Mouse (Mus musculus) neutrophil, adult 5-6 weeks (primary cell): Measurements from ENCODE around the gene Abcc4. TPM values are rescaled to one million over a fixed set of nuclear protein-coding genes. Genes with fewer than 3 reads are reported as not detected.

Experiments
- ATAC-seq: fragments of 151-379, 151-347 bp; 2 replicates; pipeline ENCODE4 v1.8.0; 2017; ENCODE audit warnings: mild to moderate bottlenecking, moderate TSS enrichment; ENCODE audit not compliant: insufficient number of reproducible peaks, poor library complexity, low FRiP score, severe bottlenecking; ENCODE audit errors: extremely low read depth
- total RNA-seq: library from RNA; stranded (forward); fragments of 200-1000 nt; gene quantifications from 2 replicates; pipeline ENCODE4 v1.2.3, GENCODE M21; 2017

The Abcc4 gene
- total RNA-seq, 1 experiment from 2014 or later = 12.6 TPM

DNA sequence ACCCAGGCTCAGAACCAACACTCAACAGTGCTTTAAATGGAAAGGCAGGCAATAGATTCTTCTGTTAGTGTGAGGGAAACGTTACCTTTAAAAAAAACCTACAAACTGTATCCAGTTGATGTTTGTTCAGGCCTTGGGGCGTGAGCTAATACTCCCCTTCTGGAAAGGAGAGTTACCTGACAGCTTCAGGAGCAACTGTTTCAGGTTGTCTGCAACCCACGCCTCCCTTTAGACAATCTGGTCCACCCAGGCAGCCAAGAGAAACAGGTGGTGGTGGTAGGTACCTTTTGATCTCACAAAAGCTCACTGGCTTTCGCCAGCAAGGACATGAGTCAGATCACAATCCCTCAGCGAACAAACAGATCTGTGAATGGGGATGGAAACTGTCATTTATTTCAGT lies 223.7 kb downstream of the Abcc4 start:
- no peak for ATAC-seq

- ATAC-seq = no peak
Observed at GRCm38 (mm10) chr14:118481779-118482178, 224.2 kb downstream of the Abcc4 start.

GRCm38 (mm10) chr14:118476329-118476728 lies 229.7 kb downstream of the Abcc4 start:
- no peak for ATAC-seq

- ATAC-seq = no peak
Observed at GRCm38 (mm10) chr14:118475100-118475454, 230.9 kb downstream of the Abcc4 start.

DNA sequence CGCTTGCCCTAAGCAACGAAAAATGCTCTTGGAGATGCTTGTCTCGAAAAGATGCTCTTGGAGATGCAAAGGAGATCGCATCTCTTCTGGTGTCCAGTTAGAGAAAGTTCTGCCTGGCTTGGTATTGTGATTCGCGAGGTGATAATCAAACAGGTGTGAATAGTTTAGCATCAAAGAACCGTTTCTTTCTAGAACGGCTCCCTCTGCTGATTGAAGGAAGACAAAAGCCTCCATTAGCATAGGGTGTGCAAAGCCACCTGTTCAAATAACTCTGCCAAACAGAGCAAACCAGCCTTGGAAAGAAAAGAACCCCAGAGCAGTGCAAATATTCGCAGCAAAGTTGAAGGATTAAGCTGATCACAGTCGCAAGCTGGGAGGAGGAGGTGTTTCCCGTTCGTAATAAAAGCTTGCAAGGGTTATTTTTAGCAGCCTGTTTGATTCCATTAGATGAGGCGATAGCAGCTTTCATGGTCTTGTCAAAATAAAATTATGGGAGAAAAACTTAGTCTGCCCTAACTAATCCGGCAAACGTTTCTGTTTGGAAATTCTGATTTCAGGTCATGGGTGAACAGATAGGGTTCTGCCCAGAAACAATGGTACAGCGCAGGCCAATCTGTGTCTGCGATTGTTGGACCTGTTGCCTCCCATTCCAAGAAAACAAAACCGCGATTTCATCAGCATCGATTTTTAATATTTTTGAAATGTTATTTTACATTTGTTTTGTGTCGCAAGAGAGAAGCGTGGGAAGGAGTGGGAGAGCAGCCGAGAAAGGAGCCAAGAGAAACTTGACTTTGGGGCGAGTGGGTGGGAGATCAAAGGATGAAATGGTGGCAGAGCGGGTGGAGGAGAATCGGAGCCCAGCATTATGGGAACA lies 231.6 kb downstream of the Abcc4 start:
- ATAC-seq = no peak

GRCm38 (mm10) chr14:118473831-118474193 lies 232.2 kb downstream of the Abcc4 start:
- ATAC-seq = no peak

- ATAC-seq = no peak
Observed at GRCm38 (mm10) chr14:118473188-118473830, 232.7 kb downstream of the Abcc4 start.

GRCm38 (mm10) chr14:118465331-118465730 lies 240.7 kb downstream of the Abcc4 start:
- no peak for ATAC-seq

DNA sequence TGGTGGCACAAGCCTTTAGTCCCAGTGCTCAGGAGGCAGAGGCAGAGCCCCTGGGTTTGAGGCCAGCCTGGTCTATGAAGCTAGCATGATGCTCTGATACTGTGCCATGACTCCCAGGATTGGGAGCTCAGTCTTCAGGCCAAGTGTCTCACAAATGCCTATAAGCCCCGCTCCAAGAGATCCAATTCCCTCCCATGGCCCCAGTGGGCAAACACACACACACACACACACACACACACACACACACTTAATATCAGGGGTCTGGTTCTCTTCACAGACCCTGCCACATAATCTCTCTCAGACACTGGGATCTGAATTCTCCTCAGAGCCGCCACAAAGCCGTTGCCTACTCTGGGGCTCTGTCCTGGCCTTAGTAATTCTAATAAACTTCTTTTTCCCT lies 241.6 kb downstream of the Abcc4 start:
- no peak for ATAC-seq

DNA sequence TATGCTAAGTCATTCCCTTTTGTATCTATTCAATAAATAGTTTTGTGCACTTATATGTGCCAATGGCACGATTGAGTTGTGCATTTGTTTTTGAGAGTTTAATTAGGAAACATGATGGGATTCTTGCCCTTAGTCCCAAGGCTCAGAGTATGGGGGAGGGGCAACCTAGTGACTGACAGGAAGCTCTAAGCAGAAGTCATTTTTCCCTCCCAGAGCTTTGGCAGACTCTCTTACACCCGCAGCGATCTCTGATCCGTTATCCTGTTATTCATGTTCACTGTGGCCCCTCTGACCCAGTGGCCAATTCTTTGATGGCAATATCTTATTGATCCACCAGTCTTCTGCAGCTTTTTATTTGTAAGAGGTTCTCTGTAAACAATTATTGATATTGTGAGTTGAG lies 253.4 kb downstream of the Abcc4 start:
- no peak for ATAC-seq

DNA sequence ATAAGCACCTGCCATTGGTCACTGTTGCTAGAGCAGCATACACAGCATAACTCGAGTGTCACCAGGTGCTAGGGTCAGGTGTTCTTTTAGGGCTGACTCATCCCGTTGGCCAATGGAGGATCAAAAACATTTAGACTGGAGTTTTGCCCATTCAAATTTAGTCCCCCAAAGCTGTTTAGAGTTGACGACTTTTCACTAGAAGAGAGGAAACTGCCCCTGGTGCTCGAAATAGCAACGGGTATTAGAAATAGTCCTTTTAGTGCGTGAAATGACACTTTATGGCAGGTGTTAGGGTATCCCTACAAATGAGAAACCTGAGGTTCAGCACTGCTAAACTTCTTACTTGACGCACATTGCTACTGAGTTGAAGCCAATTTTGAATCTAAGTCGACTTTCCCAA lies 265.9 kb downstream of the Abcc4 start:
- no peak for ATAC-seq

DNA sequence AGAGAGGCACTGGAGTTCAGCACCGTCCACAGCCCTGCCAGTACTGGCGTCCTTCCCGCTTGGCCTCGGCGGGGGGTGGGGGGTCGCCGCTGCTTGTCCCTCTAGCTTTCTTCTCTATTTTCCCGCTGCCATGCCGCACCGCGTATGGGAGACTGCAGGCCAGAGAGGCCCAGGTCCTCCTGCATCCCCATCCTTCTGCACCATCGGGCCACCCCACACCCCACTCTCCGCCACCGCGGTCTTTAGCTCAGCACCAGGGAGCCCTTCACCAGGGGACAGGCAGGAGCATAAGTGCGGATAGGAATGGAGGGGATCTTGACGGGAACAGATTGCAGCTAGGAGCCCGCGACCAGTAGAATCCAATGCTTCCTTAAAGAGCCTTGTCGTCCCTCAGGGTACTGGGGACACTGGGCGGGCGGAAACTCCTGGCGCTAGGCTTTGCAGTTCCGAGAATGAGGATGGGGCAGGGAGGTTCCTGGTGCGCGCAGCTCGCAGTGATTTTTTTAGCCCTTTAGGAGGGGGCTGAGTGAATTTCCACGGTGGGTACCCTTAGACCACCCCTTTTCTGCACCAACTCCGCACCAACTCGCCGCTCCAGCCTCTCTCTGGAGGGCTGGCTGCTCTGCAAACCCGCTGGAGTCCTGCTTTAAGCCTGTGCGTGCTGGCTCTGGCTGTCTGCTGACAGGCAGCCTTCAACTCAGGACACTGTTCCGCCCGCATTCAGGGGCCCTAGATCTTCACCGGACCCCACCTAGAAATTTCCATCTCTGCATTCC lies 268.7 kb downstream of the Abcc4 start:
- ATAC-seq = no peak

DNA sequence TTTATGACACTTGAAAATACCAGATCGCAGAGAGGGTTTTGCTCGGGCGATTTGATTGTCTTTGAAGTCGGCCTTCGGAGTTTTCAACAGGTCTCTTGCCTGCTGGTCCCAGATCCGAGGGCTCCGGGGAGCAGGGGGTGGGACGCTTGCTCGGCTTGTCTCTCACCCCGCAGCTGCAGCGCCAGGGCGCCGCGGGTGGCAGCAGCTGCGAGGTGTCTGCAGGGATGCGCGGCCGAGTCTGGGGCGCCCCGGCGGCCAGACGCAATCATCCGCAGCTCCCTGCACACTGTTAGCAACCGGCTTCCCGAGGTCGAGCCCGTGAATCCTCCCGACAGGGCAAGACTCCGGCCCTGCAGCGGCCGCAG lies 269.2 kb downstream of the Abcc4 start:
- ATAC-seq = no peak

DNA sequence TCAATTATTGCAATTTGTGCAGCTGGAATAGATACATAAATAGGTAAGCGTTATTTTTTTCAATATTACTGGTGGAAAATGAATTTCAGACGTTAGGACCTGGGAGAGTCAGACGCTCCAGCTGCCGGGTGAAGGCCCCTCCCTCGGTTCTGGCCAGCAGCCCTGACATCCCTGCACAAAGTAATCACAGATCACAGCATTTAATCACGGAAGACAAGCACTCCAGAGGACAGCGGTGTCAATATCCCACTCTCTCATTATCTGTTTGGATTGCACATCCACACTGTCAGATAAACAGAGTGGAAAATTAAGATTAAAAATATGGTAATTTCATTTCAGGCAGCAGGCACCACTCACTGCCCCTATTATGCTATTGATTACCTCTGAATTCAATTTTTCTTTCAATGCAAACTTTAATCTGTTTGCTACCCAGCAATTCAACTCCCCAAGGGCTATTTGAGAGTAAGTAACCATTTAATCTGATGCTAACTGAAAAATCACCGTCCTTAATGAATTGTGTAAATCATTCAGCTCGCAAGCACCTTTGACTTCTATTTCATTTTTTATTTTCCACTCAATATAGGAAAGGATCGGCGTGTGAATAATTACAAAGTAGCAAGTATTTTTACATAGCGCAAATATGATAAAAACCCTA lies 270.2 kb downstream of the Abcc4 start:
- no peak for ATAC-seq

- no peak for ATAC-seq
Observed at GRCm38 (mm10) chr14:118434842-118435241, 271.2 kb downstream of the Abcc4 start.

DNA sequence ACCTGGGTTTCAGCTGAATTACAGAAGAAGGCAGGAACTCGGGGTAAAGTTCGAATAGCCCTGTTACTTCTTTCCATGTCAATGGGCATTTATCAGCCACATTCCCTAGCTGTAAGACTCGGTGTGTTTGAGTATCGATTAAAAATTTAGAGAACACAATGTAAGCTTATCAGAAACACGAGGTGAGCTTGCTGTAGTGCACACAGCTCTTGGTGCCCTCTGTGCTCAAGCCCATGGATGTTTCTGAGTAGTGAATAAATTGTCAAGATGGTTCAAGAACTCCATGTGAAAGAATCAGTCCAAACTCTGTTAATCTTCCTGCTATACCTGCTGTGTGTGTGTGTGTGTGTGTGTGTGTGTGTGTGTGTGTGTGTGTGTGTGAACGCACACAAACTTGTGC lies 272.2 kb downstream of the Abcc4 start:
- no peak for ATAC-seq
